Mouse (Mus musculus) granulocyte monocyte progenitor cell, adult 5-6 weeks (primary cell): ENCODE data around the gene Ubr3. TPM values are rescaled to one million over a fixed set of nuclear protein-coding genes. Genes with fewer than 3 reads are reported as not detected.
"Not testable (repeated sequence)": the region's sequence is repeated elsewhere in the genome, so short reads cannot be mapped to it uniquely, and the experiment has no call there.

Experiments
- ATAC-seq: replicated peaks from 2 replicates; pipeline ENCODE4 v1.8.0; 2016; ENCODE audit warnings: mild to moderate bottlenecking, moderate TSS enrichment, inconsistent platforms; ENCODE audit not compliant: poor library complexity, severe bottlenecking
- total RNA-seq, 2 experiments: library from RNA; stranded (forward) in 1 of 2; stranded (reverse) in 1 of 2; fragments of 200-712, 200-1000 nt in 1 of 2; fragments of >200 nt in 1 of 2; fragmentation: Nextera tagmentation in 1 of 2; gene quantifications; 2 replicates each; pipeline ENCODE4 v1.2.3; 2014 to 2017

Ubr3 gene
- total RNA-seq, 2 experiments from 2014 or later: 35.2 to 41.9 TPM

GRCm38 (mm10) chr2:69897618-69898575, 851 bp downstream of the Ubr3 start:
- peak; percentile 69 for ATAC-seq

- ATAC-seq: no peak
Observed at GRCm38 (mm10) chr2:69903541-69903940, 6.5 kb downstream of the Ubr3 start.

GRCm38 (mm10) chr2:69907394-69907793, 10.3 kb downstream of the Ubr3 start:
- ATAC-seq: not testable (repeated sequence)

GRCm38 (mm10) chr2:69912801-69913200, 15.8 kb downstream of the Ubr3 start:
- no peak for ATAC-seq

DNA sequence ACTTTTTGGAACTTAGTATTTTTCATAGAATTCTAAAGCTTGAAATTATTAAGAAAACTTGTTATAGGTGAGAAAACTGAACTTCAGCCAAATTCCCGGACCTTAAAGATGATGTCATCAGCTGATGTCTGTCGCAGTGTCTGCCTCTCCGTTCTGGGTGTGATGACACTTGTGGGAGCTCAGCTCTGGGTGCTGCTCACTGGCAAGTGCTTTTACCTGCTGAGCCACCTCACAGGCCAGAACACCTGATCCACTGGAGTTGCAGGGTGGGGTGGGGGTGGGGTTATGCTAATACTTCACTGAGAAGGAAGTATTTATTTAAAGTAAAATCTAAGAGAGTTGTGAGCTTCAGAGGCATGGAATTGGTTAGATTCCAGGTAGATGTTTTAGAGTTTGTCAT, 20.3 kb downstream of the Ubr3 start:
- no peak for ATAC-seq

DNA sequence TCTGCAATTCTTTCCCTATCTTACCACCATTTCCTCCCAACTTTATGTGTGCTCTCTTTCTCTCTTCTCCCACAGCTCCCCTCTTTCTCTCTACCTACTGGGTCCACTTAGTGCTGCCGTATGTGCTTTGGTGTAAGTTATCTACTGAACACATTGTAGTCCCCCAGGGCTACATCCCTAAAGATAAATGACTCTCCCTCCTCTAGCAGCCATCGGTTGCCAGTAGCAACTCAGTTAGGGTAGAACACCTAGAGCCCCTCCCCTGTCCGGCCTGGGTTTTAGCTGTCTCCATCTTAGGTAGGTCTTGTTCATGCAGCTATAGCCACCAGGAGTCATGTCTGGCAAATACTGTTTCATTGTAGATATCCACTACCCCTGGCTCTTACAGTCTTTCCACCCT, 27.9 kb downstream of the Ubr3 start:
- ATAC-seq: no peak

DNA sequence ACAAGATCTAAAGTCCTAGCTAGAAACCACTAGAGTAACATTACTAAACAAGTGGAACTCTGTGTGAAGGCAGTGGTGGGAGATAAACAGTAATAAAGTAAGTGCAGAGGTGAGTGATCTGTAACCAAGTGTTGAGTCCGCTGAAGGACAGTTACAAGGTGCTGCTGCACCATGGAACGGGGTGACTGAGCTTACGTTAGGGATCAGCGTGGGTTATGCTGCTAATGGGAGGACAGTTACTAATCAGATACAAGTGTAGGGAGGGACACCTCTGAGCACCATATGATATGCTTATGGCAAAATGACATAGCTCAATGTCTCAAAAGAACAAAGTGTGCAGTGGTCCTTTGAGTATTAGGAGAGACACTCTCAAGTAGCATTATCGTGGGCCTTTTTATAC, 39.3 kb downstream of the Ubr3 start:
- no peak for ATAC-seq

DNA sequence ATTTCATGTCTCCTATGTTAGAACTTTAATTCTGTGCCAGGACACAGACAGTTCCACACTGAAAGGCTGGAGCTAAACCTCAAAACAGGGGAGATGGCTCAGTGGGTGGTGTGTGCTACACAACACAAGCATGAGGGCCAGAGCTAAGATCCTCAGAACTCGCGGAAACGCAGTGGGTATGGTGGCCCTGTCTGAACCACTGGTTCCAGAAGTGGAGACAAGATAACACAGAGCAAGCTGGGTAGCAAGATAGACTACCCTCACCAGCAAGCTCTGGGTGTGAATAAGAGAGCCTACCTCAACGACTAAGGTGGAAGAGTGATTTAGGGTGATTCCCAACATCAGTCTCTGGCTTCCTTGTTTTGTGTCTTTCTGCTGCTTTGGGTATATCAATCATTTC, 42.2 kb downstream of the Ubr3 start:
- ATAC-seq: no peak

- ATAC-seq: no peak
Observed at GRCm38 (mm10) chr2:69939649-69940048, 42.6 kb downstream of the Ubr3 start.

- no peak for ATAC-seq
Observed at GRCm38 (mm10) chr2:69941391-69942030, 44.5 kb downstream of the Ubr3 start.

DNA sequence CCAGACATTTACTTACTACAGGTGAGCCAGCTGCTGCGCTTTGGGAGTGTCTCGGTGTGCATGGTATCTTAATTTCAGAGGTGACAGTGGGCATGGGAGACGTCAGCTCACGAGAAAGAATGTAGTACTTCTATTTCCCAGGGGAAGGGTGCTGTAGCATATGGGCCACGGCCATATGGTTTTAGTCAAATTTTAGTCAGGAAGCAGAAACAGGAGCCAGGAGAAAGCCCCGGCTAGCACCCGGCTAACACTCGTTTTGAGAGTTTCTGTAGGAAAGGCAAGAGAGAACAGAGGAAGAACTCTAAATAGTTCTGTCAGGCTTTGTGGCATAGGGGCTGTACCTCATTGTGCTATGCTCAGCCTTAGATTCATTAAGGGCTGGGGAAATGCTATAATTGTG, 55.8 kb downstream of the Ubr3 start:
- ATAC-seq: no peak

- ATAC-seq: 0 out of 2 replicates have a peak, but pooled peaks have one; percentile 50
Observed at GRCm38 (mm10) chr2:69955635-69956034, 58.6 kb downstream of the Ubr3 start.

GRCm38 (mm10) chr2:69957622-69958021, 60.6 kb downstream of the Ubr3 start:
- no peak for ATAC-seq

DNA sequence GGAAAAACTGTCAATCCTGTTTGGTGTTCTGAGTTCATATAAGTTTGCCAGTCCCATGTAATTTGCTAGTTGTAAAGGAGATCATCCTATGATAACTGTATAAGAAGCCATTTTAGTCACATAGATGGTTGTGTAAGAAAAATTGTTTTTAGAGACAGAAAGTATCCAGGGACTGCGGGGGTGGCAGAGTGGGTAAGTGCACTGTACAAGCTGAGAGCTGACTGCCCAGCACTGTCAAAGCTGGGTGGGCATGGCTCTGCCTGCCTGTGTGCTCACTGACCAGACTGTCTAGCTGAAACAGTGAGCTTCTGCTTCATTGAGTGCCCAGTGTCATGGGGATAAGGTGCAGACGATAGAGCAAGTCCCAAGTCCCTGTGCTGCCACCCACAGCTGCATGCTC, 77.8 kb downstream of the Ubr3 start:
- ATAC-seq: no peak

DNA sequence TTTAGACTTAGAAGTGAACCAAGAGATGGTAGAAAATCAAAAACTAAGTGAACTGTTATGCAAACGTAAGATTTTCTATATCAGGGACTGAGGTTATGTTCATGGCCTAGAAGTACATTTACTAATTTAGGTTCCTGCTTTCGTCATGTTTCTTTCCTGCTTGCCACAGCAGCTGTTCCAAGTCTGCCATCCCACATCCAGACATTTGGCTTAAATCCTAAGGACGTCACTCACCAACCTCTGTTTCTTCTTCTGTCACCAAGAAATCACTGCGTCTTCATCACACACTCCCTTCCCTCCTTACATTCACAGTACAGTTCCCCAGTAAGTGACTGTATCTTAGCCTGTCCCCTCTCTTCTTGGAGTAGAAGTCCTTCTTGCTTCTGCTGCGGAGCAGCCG, 92.2 kb downstream of the Ubr3 start:
- no peak for ATAC-seq

GRCm38 (mm10) chr2:69990647-69991046, 93.6 kb downstream of the Ubr3 start:
- no peak for ATAC-seq

GRCm38 (mm10) chr2:69994082-69994736, 97.2 kb downstream of the Ubr3 start:
- ATAC-seq: not testable (repeated sequence)

DNA sequence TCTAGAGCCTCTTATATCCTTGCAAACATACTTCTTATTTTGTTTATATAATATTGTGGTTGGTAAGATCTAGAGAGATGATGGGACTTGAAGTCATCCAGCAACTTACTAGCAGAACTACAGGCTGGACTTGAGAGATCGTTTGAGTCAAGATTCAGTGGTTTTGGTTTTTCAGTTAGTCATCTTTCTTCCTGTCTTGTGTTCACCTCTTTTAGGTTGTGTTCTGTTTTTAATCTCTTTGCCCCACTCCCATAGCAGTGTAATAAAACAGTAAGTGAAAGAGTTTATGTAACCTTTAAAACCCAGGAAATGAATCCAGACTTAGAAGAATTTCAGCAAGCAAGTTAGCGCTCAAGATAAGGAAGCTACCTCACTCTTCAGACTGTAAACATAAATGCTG, 97.7 kb downstream of the Ubr3 start:
- no peak; the same call in 1 of the 2 replicates for ATAC-seq

DNA sequence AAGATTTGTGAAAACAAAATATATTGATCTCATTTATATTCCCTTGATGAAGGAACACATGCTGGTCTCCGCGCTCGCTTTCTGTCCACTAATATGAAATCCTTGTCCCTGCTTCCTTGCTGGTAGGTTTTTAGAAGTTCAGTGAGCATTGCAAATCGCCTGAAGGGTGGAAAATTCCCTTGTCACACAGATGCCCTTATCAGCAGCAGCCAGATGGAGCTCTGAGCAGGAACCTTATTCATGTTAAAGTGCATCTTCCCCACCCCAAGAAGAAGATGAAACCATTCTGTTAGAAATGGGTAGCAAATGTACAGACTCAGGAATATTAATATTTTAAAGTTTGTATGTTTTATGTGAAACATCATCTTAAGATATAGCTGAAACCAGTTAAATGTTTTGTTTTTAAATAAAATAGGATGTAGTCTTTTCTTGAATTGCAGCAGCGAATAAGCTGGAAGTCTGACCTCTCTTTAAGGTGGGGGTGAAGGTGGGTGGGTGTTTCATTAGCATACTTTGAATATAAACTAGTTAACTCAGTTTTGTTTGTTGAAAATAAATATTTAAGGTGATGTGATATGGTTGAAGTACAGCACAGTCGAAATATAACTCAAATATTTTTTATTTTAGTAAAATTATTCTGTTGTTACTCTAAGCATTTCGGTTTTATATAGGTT, 102.2 kb downstream of the Ubr3 start:
- ATAC-seq: no peak

DNA sequence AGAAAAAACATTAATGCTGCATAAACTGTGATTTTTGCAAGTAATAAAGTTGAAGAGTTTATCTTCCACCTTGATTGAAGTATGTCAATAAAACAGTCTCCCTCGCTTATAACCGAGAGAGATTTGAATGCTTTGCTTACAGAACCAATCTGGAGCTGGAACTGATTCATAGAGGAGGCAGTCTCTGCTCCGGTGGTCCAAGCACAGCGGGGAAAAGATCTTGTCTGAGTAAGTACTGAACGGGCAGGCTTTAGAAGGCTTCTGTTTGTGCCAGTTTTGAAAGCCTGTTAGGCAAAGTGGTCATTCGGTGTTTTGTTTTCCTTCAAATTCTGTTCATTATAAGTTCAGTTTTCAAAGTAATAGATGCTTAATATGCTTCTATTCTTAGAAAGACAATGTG, 103.3 kb downstream of the Ubr3 start:
- no peak for ATAC-seq

GRCm38 (mm10) chr2:70006492-70006891, 109.4 kb downstream of the Ubr3 start:
- no peak for ATAC-seq
